Mouse (Mus musculus) heart, postnatal 0 days (tissue): ENCODE measurements around the gene Zbtb16.

Experiments used
- CTCF ChIP-seq: IDR thresholded peaks from 2 replicates; pipeline ENCODE4 v1.5.1; 2016; ENCODE audit warnings: antibody characterized with exemption, control low read depth, low read depth
- EP300 ChIP-seq: IDR thresholded peaks from 2 replicates; pipeline ENCODE4 v1.6.1; 2016; ENCODE audit warnings: antibody characterized with exemption, low read depth

DNA sequence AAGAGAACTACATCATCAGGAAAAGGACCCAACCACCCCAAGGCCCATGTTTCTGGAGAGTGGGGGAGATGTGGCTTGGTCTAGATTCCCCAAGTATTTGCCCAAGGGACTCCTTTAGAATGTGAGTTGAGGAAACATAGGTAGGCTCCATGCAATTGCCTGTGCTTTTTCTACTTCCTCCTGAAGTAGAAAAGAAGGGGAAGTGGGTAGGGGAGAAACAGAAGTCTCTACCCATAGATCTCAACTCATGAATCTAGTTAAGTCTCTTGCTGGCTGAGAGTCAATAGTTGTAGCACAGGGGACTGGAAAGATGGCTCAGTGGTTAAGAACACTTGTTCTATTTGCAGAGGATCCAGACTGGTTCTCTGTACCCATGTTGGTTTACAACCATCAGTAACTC is 164.2 kb downstream of the Zbtb16 start:
- TF ChIP-seq EP300 (no peak), CTCF (no peak)
